Mouse (Mus musculus): ENCODE results near the gene Birc5.
"Not testable (repeated sequence)": the region's sequence is repeated elsewhere in the genome, so short reads cannot be mapped to it uniquely, and the experiment has no call there.

Gene Birc5

GRCm38 (mm10) chr11:117848985-117849671, at the start of gene Birc5:
Gene Birc5 (plus strand): TSS chr11:117849251.
- peak; percentile 95 to 97 for DNase-seq (ENCODE audit: low spot score in 2 of 2)

- DNase-seq (ENCODE audit: low spot score in 2 of 2): no peak
Observed at GRCm38 (mm10) chr11:117800038-117800437, 49.0 kb upstream of the Birc5 start.

GRCm38 (mm10) chr11:117801650-117802049, 47.4 kb upstream of the Birc5 start:
- DNase-seq (ENCODE audit: low spot score in 2 of 2): no peak

GRCm38 (mm10) chr11:117803166-117803688, 45.8 kb upstream of the Birc5 start:
- no peak for DNase-seq (ENCODE audit: low spot score in 2 of 2)

GRCm38 (mm10) chr11:117806781-117807180, 42.3 kb upstream of the Birc5 start:
- no peak for DNase-seq (ENCODE audit: low spot score in 2 of 2)

GRCm38 (mm10) chr11:117809407-117810311, 39.4 kb upstream of the Birc5 start, which contains the start of the genes Gm20708 and Syngr2:
Gene Gm20708 (plus strand): TSS chr11:117809668.
Gene Syngr2 (plus strand): TSS chr11:117809668.
- DNase-seq (ENCODE audit: low spot score in 2 of 2): peak; percentile 50 to 62

GRCm38 (mm10) chr11:117810401-117811046, 38.5 kb upstream of the Birc5 start:
- DNase-seq (ENCODE audit: low spot score in 2 of 2): peak; percentile 68 to 73

- no peak for DNase-seq (ENCODE audit: low spot score in 2 of 2)
Observed at GRCm38 (mm10) chr11:117813867-117814266, 35.2 kb upstream of the Birc5 start.

DNA sequence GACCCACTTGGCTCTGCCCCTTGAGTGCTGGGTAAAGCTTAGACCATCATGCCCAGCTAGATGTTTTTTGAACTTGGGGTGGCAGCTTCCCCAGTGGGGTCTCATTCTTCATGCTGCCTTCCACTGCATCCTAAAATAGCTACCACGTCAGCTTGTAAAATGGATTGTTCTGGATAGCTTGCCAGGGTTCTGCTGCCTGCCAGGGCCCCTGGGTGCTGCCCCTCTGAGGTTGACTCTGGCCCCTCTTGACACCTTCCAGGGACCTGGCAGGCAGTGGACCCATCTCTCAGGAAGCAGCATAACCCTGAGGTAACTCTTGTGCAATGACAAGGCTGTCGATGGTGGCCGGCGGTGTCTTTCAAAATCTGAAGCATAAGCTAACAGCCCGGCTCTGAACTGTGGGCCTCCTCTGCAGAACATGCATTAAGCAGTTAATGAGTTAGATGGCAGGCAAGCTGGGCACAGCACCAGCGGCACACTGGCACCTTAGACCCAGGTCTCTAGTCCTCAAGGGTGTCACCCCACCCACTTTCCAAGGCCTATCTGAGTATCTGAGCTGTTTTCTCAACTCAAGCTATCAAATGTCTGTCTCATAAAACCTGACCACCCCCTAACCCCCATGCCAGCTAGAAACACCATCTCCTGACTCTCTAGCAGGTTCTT, 34.2 kb upstream of the Birc5 start:
- no peak for DNase-seq (ENCODE audit: low spot score in 2 of 2)

- not testable (repeated sequence) for DNase-seq (ENCODE audit: low spot score in 2 of 2)
Observed at GRCm38 (mm10) chr11:117815850-117816249, 33.2 kb upstream of the Birc5 start.

DNA sequence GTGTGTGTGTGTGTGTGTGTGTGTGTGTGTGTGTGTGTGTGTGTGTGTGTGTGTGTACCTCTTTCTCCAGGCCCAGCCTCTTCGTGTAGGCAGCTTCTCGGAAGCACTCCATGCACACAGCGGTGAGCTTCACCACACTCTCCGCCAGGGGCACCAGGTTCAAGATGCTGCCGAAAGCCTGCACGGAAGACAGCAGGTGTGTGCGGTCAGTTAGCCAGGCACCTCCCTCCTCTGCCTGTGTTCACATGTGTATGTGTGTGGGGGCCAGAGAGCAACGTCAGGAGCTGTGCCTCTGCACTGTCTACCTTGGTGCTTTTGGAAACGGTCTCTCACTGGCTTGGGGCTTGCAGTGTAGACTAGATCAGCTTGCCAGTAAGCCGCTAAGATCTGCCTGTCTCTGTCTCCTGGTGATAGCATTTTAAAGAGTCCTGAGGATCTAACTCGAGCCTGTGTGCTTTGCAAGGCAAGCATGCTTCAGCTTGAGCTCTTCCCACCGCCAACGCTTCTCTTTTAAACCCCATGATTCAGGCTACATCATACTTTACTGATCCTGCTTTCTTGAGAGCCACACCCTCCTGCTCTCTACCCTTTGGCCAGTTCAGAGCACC, 32.6 kb upstream of the Birc5 start:
- DNase-seq (ENCODE audit: low spot score in 2 of 2): no peak

GRCm38 (mm10) chr11:117819095-117819494, 30.0 kb upstream of the Birc5 start:
- no peak for DNase-seq (ENCODE audit: low spot score in 2 of 2)

GRCm38 (mm10) chr11:117820173-117820572, 28.9 kb upstream of the Birc5 start:
- DNase-seq (ENCODE audit: low spot score in 2 of 2): no peak

DNA sequence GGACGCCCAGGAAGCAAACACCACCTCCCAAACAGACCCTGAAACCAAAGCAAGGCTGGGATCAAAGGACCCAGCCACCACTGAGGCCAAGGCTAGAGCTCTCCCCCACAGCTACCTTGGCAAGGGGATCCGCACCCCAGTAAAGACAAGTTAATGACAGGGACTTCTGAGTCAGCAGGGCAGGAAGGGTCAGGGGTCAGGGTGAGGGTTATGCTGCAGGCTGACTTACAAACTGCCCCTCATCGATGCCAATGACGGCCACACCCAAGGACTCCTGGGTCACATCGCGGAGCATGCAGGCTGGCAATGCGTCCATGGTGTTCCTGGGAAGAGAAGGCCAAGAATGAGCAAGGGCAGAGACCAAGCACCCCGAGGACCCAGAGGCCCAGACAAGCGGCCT, 27.2 kb upstream of the Birc5 start:
- no peak for DNase-seq (ENCODE audit: low spot score in 2 of 2)

DNA sequence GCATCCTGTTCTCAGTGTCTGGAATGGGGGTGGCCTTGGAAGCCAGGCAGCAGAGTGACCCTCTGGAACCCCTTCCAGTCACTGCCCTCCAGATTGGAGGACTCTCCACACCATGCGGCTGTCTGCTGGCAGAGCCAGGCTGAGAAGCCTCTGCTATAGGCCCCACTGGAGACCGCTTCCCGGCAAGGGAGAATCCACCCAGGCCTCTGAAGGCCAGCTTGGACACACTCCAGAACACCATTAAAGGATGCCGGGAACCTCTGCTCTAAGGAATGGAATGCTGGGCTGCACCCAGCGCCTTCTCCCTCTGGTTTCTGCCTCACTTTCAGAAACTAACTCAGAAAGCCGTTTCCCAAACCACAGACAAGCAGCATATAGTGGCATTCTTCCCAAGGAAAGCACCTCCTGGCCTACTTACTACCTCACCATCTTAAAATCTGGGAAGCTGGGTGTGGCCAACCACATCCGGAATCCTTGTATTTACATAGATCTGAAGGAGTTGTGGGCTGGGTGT, 26.3 kb upstream of the Birc5 start:
- no peak for DNase-seq (ENCODE audit: low spot score in 2 of 2)

GRCm38 (mm10) chr11:117823411-117823810, 25.6 kb upstream of the Birc5 start:
- no peak for DNase-seq (ENCODE audit: low spot score in 2 of 2)

- peak; percentile 68 to 80 for DNase-seq (ENCODE audit: low spot score in 2 of 2)
Observed at GRCm38 (mm10) chr11:117824060-117824969, 24.7 kb upstream of the Birc5 start.

- peak in 1 of 2 experiments; percentile 27 for DNase-seq (ENCODE audit: low spot score in 2 of 2)
Observed at GRCm38 (mm10) chr11:117825333-117826101, 23.5 kb upstream of the Birc5 start, which contains the start of the genes Afmid and Tk1. Gene Afmid (plus strand): TSS chr11:117825924. Gene Tk1 (minus strand): TSS chr11:117826092.

DNA sequence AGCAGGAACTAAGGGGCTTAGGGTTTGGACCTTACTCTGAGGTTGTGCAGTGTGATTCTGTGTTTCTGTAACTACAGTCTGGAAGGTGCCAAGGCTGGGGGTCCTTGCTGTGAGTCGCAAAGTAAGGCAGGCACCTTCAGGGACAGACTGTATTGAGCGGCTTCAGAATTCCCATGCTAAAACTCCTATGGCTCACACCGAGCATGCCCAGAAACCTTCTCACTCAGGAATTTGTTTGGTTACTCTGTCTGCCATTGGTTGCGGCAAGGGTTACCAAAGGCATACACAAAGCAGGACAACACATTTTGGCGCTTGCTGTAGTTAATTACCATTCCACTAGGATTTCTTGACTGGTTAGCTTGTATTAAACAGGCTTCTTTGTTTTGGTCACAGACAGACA, 22.9 kb upstream of the Birc5 start:
- DNase-seq (ENCODE audit: low spot score in 2 of 2): no peak
